Mouse (Mus musculus): Measurements from ENCODE around the gene Apobec1.
"Not testable (repeated sequence)": the region's sequence is repeated elsewhere in the genome, so short reads cannot be mapped to it uniquely, and the experiment has no call there.

The Apobec1 gene

DNA sequence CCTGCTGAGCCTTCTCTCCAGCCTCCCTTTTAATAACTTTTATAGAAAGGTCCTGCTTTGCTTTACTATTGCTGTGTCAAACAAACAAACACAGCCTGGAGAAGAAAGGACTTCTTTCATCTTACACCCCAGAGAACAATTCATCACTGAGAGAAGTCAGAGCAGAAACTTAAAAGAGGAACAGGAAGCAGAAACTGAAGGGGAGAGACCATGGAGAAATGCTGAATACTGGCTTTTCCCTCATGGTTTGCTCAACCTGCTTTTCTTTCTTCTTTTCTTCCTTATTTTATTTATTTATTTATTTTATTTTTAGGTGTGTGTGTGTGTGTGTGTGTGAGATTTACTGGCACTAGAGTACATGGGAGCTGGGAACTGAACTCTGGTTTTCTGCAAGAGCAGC is 2.0 kb upstream of the Apobec1 start:
- DNase-seq (ENCODE audit: low spot score), result no peak

DNA sequence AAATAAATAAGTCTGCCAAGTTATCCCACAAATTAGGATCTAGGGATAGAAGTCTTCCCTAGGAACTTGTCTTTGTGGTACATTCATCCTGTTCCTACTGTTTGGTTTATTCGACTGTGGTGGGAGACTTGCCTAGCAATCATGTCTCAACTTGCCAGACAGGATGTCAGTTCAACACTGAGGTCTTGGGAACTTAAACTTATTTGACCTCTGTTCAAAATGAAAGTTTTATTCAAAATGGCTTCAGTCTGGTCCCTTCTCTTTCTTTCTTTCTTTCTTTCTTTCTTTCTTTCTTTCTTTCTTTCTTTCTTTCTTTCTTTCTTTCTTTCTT is 713 bp upstream of the Apobec1 start:
- no peak for DNase-seq (ENCODE audit: low spot score)

DNA sequence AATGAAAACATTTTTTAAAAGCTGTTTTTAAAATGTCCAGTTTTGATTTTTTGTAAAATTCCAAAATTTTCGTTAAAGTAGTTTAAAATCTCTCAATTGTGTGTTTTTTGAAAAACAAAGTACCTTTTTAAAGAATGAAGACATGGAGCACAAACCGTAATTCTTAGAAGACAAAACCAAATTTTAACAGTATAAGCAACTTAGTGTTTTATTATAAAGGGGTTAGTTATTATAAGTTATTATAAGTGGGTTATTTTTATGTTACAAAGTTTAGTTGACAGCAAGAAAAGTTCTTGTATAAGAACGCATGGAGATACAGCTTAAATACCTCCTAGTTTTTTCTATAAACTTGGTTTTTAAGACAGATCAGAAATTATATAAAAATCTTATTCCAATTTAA is 629 bp downstream of the Apobec1 start:
- no peak for DNase-seq (ENCODE audit: low spot score)

DNA sequence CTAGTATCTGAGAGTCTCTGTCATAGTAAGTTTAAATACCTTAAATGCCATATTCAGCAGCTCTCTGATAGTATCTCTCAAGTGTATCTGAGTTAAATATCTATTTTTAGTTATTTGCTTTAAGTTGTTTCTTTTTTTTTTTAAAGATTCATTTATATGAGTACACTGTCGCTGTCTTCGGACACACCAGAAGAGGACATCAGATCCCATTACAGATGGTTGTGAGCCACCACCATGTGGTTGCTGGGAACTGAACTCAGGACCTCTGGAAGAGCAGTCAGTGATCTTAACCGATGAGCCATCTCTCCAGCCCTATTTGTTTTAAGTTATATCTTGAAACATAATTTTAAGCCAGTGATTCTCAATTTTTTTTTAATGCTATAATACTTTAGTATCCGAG is 1.2 kb downstream of the Apobec1 start:
- DNase-seq (ENCODE audit: low spot score), result no peak

DNA sequence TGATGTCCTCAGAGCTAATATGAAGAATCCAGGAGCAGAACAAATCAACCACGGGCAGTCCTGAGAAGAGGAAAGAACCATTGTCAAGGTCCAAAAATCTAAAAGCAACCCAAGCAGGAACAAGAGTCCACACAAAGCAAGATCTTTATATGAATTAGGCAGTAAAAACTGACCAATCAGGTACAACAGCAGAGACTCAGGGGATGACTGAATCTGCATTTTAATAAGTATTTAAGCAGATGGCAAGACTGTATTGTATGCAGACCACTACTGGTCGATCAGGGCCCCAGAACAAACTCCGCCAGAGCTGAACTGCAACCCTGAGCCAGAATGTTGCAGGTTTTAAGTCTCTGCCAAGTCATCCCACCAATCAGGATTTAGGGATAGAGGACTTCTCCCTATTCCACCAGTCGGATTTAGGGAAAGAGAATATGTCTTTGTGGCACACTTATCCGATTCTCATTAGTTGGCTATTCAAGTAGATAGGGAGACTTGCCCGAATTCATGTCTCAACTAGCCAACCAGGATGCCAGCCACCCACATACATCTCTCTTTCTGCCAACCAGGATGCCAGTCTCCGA is 2.1 kb downstream of the Apobec1 start:
- DNase-seq (ENCODE audit: low spot score), result no peak

DNA sequence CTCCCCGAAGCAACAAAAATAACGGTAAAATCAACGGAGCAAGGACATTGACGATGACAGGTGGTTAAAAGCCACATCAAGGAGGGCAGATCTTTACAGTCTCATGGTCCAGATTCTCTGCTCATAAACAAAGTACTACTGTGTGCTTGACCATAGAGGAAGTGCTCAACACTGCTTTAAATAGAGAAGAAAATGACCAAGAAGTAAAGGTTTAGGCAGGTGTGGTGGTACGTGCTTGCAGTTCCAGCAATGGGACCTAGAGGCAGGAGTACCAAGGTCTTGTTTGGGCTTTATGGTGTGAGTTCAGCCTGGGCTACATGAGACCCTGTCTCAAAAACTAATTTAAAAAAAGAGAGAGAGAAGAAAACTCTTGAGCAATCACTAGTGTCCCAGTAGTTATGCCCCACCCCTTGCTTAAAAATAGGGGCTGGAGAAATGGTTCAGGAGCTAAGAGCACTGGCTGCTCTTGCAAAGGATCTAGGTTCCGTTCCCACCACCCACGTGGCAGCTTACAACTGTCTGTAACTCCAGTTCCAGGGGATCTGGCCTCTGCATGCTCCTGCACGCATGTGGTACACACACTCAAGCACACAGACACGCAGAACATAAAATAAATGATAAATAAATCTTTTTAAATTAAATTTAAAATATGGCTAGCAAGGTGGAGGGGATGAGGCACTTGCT is 3.0 kb downstream of the Apobec1 start:
- no peak for DNase-seq (ENCODE audit: low spot score)

DNA sequence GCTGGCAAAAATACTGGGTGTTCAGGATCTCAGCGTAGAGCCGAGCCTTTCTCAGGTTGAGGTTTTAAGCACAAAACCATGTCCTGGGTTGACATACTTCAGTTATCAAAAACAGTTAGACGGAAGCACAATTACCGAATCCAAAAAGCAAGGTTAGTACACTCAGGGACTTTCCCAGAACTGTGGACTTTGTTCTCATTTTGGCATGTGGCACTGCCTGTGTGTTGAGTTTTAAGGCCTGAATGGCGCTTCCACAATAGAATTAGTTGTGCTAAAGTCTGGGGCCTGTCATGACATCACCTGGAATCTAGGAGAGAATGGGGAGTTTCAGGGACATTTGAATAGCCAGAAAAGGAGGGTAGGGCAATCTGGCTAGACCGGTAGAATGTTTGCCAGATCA is 3.8 kb downstream of the Apobec1 start:
- no peak for DNase-seq (ENCODE audit: low spot score)

DNA sequence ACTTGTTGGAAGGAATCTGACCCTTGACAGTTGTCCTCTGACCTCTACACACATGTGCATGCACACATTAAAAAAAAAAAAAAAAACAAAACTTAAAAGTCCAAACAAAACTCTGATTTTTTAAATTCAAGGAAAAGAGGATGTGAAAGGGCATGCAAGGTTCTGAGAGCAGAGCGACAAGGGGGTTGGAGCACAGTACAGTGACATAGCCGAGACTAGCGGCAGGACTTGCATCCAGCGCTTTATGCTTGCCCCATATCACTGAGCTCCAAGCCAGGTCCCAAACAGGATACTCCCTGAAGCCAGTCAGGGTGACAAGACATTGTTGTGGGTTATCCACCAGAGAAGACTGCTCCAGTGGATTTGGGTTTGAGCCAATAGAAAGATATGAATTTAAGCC is 4.2 kb downstream of the Apobec1 start:
- DNase-seq (ENCODE audit: low spot score), result no peak

DNA sequence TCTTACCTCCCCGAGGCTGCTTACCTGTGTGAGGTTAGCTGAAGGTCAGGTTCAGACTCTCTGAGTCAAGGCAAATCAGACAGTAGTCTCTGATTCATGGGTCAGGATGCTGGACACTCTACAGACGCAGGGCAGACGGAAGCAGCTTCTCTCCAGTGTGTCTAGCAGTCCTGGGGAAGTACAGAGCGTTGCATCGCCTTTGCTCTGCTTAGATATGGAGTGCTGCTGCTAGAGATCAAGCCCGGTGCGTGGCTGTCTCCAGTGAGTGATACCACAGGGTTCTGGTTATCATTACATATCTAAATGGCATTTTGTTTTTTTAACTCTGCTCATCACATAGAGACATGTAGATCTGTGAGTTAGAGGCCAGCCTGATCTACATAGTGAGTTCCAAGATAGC is 5.6 kb downstream of the Apobec1 start:
- no peak for DNase-seq (ENCODE audit: low spot score)

DNA sequence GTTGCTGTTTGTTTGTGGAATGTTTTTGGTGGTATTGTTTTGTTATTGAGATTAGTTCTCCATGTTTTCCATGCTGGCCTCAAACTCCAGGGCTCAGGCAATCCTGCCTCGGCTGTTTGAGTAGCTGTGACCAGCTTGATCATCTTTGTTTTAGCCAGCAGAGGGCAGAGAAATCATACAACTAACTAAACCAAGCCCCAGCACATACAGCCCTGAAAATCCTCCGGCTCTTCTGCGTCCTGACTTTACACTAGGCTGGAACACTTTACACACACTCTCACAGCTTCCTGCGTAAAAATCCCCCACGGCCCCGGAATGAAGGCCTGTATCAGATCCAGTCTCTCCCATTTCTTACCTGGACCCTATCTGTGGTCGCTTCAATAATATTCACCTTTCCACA is 6.6 kb downstream of the Apobec1 start:
- peak; percentile 38 for DNase-seq (ENCODE audit: low spot score)

DNA sequence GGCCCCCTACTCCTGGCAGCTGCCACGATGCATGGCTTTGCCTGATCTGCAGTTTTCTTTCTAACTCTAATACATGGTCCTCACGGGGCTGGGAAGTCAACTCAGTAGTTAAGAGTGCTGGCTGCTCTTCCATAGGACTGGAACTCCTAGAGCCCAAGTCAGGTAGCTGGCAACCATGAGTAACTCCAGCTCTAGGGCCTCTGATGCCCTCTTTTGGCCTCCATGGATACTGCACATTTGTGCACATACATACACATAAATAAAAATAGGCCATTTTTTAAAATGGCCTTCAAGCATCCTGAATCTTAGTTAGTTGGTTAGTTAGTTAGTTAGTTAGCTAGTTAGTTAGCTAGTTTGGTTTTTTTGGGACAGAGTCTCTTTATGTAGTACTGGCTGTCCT is 9.3 kb downstream of the Apobec1 start:
- DNase-seq (ENCODE audit: low spot score), result no peak

DNA sequence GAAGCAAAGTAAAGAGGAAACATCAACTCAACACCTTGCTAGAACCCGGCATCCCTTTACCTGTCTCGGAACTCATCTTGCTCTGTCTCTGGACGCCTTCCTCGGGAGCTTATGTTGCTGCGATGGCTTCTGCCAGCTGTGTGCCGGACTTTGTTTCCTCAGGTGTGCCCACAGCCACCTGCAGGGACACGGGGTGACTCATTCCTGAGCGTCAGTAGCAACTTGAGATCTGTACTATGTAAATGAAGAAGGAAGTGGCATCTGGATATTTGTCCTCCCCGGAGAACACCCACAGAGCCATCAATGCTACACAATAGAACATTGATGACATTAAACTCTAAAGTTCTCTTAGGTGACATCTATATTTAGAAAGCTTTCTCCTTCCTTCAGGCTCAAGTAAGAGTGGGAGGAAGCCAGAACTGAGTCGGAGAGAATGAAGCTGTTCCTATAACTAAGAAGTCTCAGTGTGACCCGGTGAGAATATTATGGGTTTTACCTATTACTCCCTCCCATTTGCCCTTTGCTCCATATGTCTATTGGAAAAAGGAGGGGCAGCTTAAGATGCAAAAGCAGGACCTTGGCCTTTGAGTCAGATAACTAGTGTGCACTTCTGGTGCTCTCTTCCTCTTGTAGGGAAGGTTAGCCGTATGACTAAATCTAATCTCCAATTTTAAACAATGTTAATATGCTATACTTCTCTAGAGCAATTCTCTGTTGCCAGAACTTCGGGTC is 11.1 kb downstream of the Apobec1 start:
- no peak for DNase-seq (ENCODE audit: low spot score)

DNA sequence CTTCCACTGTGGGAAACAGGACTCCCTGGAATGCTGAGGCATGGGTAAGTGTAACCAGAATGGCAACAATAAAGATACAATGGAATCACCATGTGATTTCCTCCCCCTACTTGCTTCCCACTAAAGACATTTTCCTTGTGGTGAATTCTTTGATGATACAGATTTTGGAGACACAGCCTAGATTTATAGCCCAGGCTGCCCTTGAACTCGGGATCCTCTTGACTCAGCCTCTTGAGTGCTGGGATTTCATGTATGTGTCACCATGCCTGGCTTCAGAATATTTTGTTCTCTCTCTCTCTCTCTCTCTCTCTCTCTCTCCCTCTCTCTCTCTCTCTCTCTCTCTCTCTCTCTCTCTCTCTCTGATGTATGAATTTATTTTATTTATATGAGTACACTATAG is 23.2 kb downstream of the Apobec1 start:
- DNase-seq (ENCODE audit: low spot score), result no peak

DNA sequence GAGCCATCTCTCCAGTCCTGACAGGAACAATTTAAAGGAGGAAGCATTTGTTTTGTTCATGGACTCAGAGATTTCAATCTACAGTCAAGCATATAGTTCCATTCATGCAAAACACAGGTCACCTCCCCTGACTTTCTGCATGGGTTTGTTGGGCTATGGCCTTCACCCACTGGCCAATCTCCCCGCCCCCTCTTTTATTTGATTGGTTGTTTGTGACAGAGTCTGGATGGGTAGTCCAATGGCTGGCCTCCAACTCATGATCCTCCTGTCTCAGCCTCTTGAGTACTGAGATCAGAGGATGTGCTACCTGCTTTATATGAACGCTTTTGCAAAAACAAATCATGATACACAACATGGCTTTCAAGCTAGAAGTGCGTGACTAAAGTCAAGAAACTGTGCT is 25.2 kb downstream of the Apobec1 start:
- no peak for DNase-seq (ENCODE audit: low spot score)

DNA sequence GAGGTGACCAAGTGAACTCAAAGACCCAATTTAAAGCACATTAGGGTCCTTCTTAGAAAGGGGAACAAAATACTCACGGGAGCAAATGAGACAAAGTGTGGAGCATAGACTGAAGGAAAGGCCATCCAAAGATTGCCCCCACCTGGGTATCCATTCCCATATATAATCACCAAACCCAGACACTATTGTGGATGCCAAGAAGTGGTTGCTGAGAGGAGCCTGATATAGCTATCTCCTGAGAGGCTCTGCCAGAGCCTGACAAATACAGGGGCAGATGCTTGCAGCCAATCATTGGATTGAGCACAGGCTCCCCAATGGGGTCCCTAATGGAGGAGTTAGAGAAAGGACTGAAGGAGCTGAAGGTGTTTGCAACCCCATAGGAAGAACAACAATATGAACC is 27.2 kb downstream of the Apobec1 start:
- DNase-seq (ENCODE audit: low spot score), result not testable (repeated sequence)

DNA sequence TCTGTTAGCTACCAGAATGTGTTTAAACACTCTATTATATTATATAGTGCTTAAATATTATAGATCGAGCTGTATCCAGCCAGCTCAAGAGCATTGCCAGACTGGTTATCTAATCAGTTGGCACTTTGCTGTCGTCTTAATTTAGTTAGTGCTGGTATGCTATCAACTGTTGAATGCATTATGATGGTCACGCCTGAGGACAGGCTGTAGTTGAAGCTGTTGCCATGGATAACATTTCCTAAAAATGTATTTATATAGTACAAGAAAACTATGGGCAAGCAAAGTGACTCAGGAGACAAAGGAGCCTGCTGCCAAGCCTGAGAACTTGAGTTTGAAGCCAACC is 30.7 kb downstream of the Apobec1 start:
- DNase-seq (ENCODE audit: low spot score), result no peak

DNA sequence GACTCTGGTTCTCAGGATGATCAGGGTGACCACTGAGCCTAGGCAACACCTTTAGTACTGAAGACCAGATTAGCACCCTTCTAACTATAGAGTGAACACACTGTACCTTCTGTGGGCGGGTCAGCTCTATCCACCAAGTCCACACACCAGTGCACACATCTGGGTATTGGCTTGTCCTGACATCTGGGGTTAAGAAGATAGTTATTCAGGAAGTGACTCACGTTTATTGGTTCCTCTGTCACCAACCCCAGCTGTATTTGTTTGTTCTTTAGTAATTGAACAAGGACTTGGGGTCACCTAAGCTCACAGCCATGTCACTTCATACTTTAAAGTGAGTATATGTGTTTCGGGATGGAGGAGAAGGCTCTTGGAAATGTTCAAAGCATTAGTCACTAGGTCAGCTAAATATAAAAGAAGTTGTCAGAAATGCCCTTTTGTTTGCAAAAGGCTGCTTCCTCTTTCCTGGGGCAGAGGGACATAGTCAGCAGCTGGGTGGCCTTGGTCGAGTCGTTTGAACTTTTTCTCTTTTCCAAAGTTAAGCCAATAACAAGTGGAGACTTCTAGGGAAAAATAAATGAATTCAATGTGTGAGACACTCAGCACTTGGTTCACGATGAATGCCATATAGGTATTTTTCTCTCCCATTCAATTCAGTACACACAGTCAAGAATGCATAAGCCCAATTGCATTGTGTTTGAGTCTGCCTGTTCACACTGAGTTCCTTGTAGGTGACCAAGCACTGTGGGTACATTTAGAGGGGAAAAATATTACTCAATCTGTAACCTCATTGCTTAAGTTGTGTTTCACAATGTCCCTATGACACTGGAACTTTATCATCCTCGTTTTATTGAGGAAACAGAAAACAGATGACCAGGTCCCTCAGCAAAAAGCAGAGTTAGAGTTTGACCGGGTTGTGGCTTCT is 31.3 kb downstream of the Apobec1 start:
- no peak for DNase-seq (ENCODE audit: low spot score)

DNA sequence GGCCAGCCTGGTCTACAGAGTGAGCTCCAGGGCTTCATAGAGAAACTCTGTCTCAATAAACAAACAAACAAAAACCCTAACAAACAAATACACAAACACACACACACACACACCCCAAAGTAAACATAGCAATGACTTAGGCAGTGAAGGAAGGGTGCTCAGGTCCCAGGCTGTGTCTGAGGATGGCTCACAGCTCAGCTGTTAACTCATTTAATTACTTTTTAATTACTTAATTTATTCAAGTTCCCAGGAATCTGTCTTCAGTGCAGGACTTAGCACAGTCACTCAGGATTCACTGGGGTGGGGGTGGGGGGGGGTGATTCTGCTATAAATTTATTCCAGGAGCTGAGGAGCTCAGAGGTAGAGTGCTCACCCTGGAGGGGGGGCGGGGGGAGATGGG is 32.5 kb downstream of the Apobec1 start:
- no peak for DNase-seq (ENCODE audit: low spot score)

DNA sequence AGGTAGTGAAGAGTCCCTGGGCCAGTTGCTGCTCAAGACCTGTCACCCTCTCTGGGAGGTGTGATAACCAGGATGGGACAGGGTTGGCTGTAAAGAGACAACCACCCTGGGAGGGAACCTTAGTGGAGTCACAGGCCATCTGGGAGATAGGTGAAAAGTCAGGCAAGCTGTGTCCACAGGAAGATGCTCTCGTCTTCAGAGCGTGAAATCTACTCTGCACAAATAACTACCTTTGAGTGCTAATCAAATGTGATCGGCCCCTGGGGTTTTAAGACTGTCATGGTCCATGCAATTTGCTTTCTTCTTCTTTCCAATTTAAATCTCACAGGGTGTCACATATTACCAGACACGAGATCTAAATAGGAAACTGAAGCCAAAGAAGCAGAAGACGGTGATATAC is 33.1 kb downstream of the Apobec1 start:
- no peak for DNase-seq (ENCODE audit: low spot score)

DNA sequence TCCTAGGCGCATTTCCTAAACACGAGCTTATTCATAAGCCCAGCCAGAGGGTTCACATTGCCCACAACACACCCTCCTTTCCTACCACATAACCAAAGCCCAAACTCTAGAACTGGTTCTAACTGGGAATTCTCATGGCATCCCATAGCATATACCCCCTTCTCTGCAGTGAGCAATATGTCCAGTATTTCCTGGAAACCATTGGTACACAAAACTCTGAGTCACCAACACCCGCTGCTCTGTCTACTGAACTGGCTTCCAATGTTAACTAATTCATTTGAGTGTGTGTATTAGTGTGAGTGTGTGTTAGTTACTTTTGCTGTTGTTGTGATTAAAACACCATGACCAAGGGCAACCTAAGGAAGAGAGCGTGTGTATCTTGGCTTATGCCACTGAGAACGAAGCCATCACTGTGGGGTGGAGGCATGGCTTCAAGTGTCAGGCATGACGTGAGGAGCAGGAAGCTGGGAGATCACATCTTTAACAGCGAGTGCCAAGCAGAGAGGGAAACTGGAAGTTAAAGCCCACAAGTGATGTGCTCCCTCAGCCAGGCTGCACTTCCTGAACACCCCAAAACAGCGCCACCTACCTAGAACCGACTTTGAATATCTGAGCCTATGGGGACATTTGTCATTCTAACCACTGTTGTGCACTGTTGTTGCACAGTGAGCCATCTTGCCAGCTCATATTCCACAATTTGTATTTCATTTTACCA is 37.0 kb downstream of the Apobec1 start:
- DNase-seq (ENCODE audit: low spot score), result no peak

DNA sequence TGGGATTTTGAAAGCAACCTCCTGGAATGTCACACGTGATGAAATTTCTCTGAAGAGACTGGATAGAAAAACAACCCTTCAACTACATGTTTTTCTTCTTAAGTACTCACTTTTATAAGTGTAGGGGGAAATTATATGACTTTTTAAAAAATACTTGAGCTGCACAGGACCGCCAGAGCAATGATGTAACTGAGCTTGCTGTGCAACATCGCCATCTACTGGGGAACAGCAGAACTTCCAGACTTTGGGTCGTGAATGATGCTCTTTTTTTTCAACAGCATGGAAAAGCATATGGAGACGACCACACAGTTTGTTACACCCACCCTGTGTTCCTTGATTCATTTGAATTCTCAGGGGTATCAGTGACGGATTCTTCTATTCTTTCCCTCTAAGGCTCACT is 39.8 kb downstream of the Apobec1 start:
- peak; percentile 85 for DNase-seq (ENCODE audit: low spot score)

DNA sequence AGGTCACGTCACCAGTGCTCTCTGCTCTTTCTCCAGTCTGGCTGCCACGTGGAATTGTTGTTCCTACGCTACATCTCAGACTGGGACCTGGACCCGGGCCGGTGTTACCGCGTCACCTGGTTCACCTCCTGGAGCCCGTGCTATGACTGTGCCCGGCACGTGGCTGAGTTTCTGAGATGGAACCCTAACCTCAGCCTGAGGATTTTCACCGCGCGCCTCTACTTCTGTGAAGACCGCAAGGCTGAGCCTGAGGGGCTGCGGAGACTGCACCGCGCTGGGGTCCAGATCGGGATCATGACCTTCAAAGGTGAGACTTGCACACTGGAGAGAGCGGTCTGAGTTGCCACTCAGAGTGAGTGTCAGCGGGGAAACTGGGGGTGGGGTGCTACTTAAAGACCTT is 41.2 kb downstream of the Apobec1 start:
- no peak for DNase-seq (ENCODE audit: low spot score)
